8 mouse cellular contexts compared by ENCODE assay signal in the genomic region with DNA sequence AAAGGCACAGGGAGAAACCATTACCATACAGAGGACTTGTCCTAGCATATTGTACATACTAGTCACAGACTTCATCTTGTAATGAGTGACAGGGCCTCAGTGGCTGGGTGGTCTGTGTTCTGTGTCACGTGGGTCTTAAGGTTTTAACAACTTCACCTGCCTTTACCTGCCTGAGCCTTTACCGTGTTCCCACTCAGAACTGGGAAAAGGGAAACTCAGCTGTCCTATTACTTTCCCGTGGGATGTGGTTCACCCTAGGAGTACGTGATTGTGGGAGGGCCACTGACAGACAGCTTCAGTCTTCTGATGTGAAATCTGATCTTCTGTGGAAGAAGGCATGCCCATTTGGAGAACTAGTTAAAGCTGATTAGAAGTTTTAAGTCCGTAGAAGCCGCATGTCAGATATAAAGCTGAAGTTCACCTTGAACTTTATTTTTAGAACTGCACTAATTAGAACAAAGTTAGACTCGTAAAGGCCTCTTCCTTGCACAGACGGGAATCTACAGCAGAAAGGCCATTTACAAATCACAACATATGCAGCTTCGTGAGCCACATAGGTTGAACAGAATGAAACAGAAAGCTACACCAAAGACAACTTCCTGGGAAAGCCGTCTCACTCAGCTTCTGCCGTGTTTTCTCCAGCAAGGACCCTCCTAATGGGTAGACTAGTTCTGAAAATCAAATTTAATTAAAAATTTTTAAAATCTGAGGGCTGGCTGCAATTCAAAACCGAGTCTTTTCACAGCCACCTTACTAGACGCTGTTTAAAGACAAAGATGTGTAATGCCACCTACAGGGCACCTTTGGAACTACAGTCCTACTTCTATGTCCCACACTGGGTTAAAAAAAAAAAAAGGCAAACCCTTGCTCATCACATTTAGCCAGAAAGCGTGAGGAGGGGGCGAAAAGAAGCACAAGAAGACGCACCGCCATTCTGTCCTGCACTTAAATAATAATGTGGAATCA. TPM values are rescaled to one million over a fixed set of nuclear protein-coding genes. Genes with fewer than 3 reads are reported as not detected.
DNase-seq lines count a peak whose midpoint lies in the region; ATAC-seq and TF ChIP-seq lines count a peak whose summit lies in the region.

No protein-coding gene starts in this region.

- H3K4me1 ChIP-seq in embryonic facial prominence, embryonic 13.5 days: peaks cover 15% of the 10 kb centered on the region
- H3K4me1 ChIP-seq in kidney, adult 2 months (ENCODE audit: control insufficient read depth, insufficient read depth, low read length): peaks cover 10% of the 10 kb centered on the region; the same call in 1 of the 2 replicates
- H3K4me1 ChIP-seq in limb, embryonic 12.5 days (replicated peaks): peaks cover 11% of the 10 kb centered on the region; the same call in 1 of the 2 replicates
- H3K4me1 ChIP-seq in midbrain, embryonic 14.5 days (ENCODE audit: control insufficient read depth, insufficient read depth, low read length): no peaks in the 10 kb centered on the region

- H3K27ac ChIP-seq in embryonic facial prominence, embryonic 13.5 days: peak overlapping the region; percentile 55
- H3K27ac ChIP-seq in kidney, adult 2 months (ENCODE audit: insufficient read depth, low read depth, low read length): peak overlapping the region; percentile 55; the same call in 1 of the 2 replicates
- H3K27ac ChIP-seq in limb, embryonic 12.5 days: peak overlapping the region; percentile 13; the same call in 1 of the 2 replicates
- no peak overlapping the region for H3K27ac ChIP-seq in midbrain, embryonic 14.5 days (replicated peaks; ENCODE audit: low read depth, low read length)

- 12% methylated on average over 17 of the region's 17 CpGs for WGBS in embryonic facial prominence, embryonic 13.5 days
- 13% methylated on average over 17 of the region's 17 CpGs for WGBS in kidney, adult 2 months
- WGBS in limb, embryonic 12.5 days: 22% methylated on average over 17 of the region's 17 CpGs
- 28% methylated on average over 17 of the region's 17 CpGs for WGBS in midbrain, embryonic 14.5 days

- H3K4me2 ChIP-seq in embryonic facial prominence, embryonic 13.5 days: peak overlapping the region; percentile 51
- peak overlapping the region; percentile 35 for H3K4me2 ChIP-seq in limb, embryonic 12.5 days
- H3K4me2 ChIP-seq in midbrain, embryonic 14.5 days (ENCODE audit: low read length): peak overlapping the region; percentile 42

- no peaks in the 10 kb centered on the region for H3K27me3 ChIP-seq in embryonic facial prominence, embryonic 13.5 days
- no peaks in the 10 kb centered on the region for H3K27me3 ChIP-seq in kidney, adult 2 months (replicated peaks; ENCODE audit: control insufficient read depth, insufficient read depth, low read length)
- H3K27me3 ChIP-seq in limb, embryonic 12.5 days: no peaks in the 10 kb centered on the region
- no peaks in the 10 kb centered on the region for H3K27me3 ChIP-seq in midbrain, embryonic 14.5 days (ENCODE audit: control insufficient read depth, insufficient read depth, low read length)

- H3K36me3 ChIP-seq in embryonic facial prominence, embryonic 13.5 days: peaks cover 30% of the 10 kb centered on the region
- peaks cover 1% of the 10 kb centered on the region; the same call in 1 of the 2 replicates for H3K36me3 ChIP-seq in kidney, adult 2 months (ENCODE audit: control insufficient read depth, insufficient read depth, low read length)
- peaks cover 36% of the 10 kb centered on the region for H3K36me3 ChIP-seq in limb, embryonic 12.5 days
- peaks cover 27% of the 10 kb centered on the region for H3K36me3 ChIP-seq in midbrain, embryonic 14.5 days (ENCODE audit: control insufficient read depth, insufficient read depth, low read length)

- peak overlapping the region; percentile 29 for H3K4me3 ChIP-seq in embryonic facial prominence, embryonic 13.5 days
- H3K4me3 ChIP-seq in kidney, adult 2 months (ENCODE audit: insufficient read depth, low read depth, low read length): peak overlapping the region; percentile 58
- 0 out of 2 replicates have a peak overlapping the region, but pooled peaks have one; percentile 11 for H3K4me3 ChIP-seq in limb, embryonic 12.5 days (replicated peaks)
- H3K4me3 ChIP-seq in midbrain, embryonic 14.5 days (replicated peaks; ENCODE audit: low read depth, low read length): 0 out of 2 replicates have a peak overlapping the region, but pooled peaks have one; percentile 7

- ATAC-seq in embryonic facial prominence, embryonic 13.5 days (ENCODE audit: insufficient number of reproducible peaks, insufficient read depth, low FRiP score, low TSS enrichment, low read depth): no peak
- 0 out of 2 replicates have a peak, but pooled peaks have one; percentile 44 for ATAC-seq in limb, embryonic 12.5 days (ENCODE audit: insufficient number of reproducible peaks, insufficient read depth, low FRiP score, low TSS enrichment, low read depth)
- ATAC-seq in midbrain, embryonic 14.5 days (ENCODE audit: low FRiP score, low TSS enrichment): no peak

- DNase-seq in CD4-positive helper T cell, adult 2 months (ENCODE audit: low read depth, low spot score): peak; percentile 86
- peak; percentile 63 to 83 for DNase-seq in adrenal gland, postnatal 36 days
- peak; percentile 88 for DNase-seq in heart, adult 8-10 months (ENCODE audit: low spot score)
- DNase-seq in kidney, adult 2 months: peak; percentile 85
- DNase-seq in midbrain, embryonic 14.5 days: peak; percentile 94
- peak; percentile 71 to 79 for DNase-seq in spleen, postnatal 36 days (ENCODE audit: low spot score in 2 of 2)

- TF ChIP-seq POLR2A in kidney, adult 2 months (IDR thresholded peaks at IDR 0.05; ENCODE audit: low read depth, low read length): no peak

- H3K9me3 ChIP-seq in embryonic facial prominence, embryonic 13.5 days: no peaks in the 10 kb centered on the region
- no peaks in the 10 kb centered on the region for H3K9me3 ChIP-seq in limb, embryonic 12.5 days
- no peaks in the 10 kb centered on the region for H3K9me3 ChIP-seq in midbrain, embryonic 14.5 days (ENCODE audit: control insufficient read depth, low read length)

- TF ChIP-seq CTCF in kidney, adult 2 months (conservative IDR thresholded peaks at IDR 0.05; ENCODE audit: insufficient read depth, insufficient read length, low read depth, low read length): 0 out of 2 replicates have a peak, but pooled peaks have one; percentile 11

- peak overlapping the region; percentile 57 for H3K9ac ChIP-seq in embryonic facial prominence, embryonic 13.5 days
- no peak overlapping the region for H3K9ac ChIP-seq in limb, embryonic 12.5 days (replicated peaks)
- H3K9ac ChIP-seq in midbrain, embryonic 14.5 days (replicated peaks; ENCODE audit: low read length): 0 out of 2 replicates have a peak overlapping the region, but pooled peaks have one; percentile 13

RNA-seq across cellular contexts. Expression of a gene that starts 8.6 kb away (rescaled TPM):
- total RNA-seq in adrenal gland, postnatal 36 days (2021): 10 to 100 TPM; 11.5 to 14.9 TPM
- polyA plus RNA-seq in embryonic facial prominence, embryonic 13.5 days (2015; fragmentation: Nextera tagmentation; extraction: Ambion mirVana): 30.8 and 36.9 TPM in 2 replicates
- 1 to 10 TPM; 2.7 to 3.7 (median 3.3) TPM for total RNA-seq in heart, adult 8-10 months (2022)
- 5.8 and 7.1 TPM in 2 replicates for polyA plus RNA-seq in kidney, adult 2 months (2012; rRNA removed)
- polyA plus RNA-seq in limb, embryonic 12.5 days (2016; fragmentation: Nextera tagmentation; extraction: Ambion mirVana): 32.1 and 38.2 TPM in 2 replicates
- polyA plus RNA-seq in midbrain, embryonic 14.5 days (2014; fragmentation: Nextera tagmentation; extraction: Ambion mirVana): 19.8 and 22.1 TPM in 2 replicates

Comparison
In these comparisons a context has a peak if more than half of its experiments do, and no peak if none do; other contexts are left out.
1. H3K4me3 ChIP-seq: peak in every context shown above with its lines; median percentile 58 in kidney, adult 2 months; 29 in embryonic facial prominence, embryonic 13.5 days; 11 in limb, embryonic 12.5 days; 7 in midbrain, embryonic 14.5 days.